Mouse (Mus musculus): ENCODE measurements around the gene B3galnt2. TPM values are rescaled to one million over a fixed set of nuclear protein-coding genes. Genes with fewer than 3 reads are reported as not detected.
"Not testable (repeated sequence)": the region's sequence is repeated elsewhere in the genome, so short reads cannot be mapped to it uniquely, and the experiment has no call there.

The B3galnt2 gene
- polyA plus RNA-seq (2017; shearing (Covaris generic)): 10 to 100 TPM; 14.0 to 15.9 TPM

GRCm38 (mm10) chr13:13953874-13954832 is at the start of gene B3galnt2:
B3galnt2 (plus strand) TSS chr13:13954469.
- peak; percentile 92 for ATAC-seq

DNA sequence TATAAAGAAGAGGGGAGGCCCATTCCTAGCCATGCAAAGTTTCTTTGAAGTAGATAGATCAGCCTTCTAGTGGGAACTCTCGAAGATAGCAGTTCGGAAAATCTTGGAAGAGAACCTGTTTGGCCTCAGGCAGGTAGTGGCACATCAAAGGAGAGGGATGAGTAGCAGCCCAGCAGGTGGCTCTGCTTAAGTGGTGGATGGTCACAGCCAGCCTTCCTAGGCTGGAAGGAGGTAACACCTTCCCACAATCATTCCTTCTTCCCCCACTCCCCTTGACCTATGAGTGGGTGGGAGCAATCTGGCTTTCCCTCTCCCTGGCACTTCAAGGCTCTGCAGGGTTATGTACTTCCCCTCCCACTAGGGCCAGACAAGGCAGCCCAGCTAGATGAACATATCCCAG is 42.9 kb upstream of the B3galnt2 start:
- ATAC-seq: no peak

DNA sequence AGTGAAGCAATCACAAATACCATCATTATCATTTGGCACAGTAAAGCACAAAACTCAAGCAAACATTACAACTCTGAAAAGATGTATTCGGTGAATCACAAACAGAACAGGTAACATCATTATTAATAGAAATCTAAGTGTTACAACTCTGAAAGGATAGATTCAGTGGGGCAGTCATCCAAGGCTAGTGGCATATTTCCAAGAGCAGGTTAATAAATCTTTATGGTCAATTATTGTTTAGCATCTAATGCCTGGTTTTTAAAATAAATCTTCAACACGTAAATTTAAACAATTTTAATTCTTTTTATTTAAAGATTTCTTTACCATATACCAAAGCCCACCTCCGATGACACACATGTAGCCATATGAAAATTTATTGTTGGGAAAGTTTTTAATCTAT is 34.9 kb upstream of the B3galnt2 start:
- no peak for ATAC-seq

DNA sequence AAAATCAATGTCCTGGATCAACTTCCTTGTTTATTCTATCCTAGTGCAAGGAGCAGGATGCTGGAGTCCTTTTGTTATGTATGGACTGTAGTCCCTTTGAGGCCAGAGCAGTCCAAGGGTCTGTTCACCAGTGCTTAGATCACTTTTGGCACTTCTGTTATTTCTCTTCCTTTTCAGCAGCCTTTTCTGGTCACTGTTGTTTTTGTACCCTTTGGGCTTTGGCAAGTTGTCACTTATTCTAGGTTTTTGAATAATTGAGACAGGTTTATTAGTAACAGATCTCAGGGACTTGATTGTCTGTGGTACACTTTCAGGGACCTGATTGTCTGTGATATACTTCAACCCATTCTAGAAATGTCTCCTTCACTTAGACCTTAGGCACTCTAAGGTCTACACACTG is 31.7 kb upstream of the B3galnt2 start:
- no peak for ATAC-seq

- ATAC-seq: no peak
Observed at GRCm38 (mm10) chr13:13929982-13930381, 24.3 kb upstream of the B3galnt2 start.

- peak; percentile 4 for ATAC-seq
Observed at GRCm38 (mm10) chr13:13954931-13955330, 662 bp downstream of the B3galnt2 start.

GRCm38 (mm10) chr13:13956686-13957085 is 2.4 kb downstream of the B3galnt2 start:
- ATAC-seq: no peak

GRCm38 (mm10) chr13:13960211-13960610 is 5.9 kb downstream of the B3galnt2 start:
- no peak for ATAC-seq

DNA sequence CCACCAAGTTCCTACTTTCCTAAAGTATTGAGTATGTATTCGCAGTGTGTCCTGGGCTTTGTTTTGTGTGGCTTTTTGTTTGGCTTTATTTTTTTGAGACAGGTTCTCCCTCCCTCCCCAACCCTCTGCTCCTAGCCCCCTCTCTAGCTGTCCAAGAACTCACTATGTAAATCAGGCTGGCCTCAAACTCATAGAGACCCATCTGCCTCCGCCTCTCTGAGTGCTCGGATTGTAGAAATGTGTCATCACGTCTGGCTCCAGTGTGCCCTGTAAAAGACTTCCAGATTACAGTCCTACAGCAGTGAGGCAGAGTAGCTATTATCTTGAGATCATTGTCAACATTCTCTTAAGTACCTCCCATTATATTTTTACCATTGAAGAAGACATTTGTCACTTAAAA is 6.8 kb downstream of the B3galnt2 start:
- no peak for ATAC-seq

DNA sequence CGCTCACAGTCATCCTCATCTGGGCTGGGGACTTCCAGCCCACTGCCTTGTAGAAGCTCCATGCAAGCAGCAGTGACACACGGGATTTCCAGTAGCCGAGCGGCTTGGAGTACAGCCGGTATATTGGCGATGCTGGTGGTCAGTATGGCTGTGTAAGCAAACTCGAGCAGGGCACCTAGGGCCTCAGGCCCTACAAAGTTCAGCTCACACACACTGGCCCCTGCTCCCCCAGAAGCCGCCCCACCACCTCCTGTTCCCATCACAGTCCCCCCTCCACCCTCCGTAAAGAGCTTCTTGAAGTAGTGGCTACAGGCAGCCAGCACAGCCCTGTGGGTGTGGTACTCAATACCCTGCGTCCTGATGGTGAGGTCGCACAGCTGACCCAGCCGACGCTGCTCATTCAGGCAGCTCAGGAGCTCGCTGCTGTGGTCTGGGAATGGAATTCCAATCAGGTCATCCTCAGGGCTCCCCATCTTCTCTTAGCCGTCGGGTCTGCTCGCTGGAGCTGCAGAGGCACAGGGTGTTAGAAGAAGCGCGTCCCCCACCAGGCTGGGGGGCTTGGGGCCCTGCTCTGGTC is 11.2 kb downstream of the B3galnt2 start:
- no peak for ATAC-seq

- no peak for ATAC-seq
Observed at GRCm38 (mm10) chr13:13966172-13966571, 11.9 kb downstream of the B3galnt2 start.

GRCm38 (mm10) chr13:13968629-13969111 is 14.4 kb downstream of the B3galnt2 start:
- ATAC-seq: no peak

GRCm38 (mm10) chr13:13969796-13970195 is 15.5 kb downstream of the B3galnt2 start:
- ATAC-seq: no peak

- ATAC-seq: not testable (repeated sequence)
Observed at GRCm38 (mm10) chr13:13981842-13982241, 27.6 kb downstream of the B3galnt2 start.

- no peak for ATAC-seq
Observed at GRCm38 (mm10) chr13:13983523-13983922, 29.3 kb downstream of the B3galnt2 start.

DNA sequence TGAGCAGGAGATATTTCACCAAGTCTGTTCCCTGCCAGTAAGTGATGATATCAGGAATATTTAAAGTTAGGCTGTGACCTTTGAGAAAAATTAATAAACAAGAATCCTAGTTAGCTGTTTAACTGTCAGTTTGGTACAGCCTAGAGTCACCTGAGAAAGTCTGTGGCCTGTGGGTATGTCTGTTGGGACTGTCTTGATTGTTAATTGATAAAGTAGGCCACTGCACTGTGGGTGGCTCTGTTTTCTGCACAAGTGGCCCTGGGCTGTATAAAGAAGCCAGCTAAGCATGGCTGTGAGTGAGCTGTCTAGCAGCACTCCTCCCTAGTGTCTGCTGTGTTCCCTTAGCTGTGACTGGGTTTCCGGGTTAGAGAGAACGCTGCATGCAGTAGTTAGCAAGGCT is 34.9 kb downstream of the B3galnt2 start:
- no peak for ATAC-seq

DNA sequence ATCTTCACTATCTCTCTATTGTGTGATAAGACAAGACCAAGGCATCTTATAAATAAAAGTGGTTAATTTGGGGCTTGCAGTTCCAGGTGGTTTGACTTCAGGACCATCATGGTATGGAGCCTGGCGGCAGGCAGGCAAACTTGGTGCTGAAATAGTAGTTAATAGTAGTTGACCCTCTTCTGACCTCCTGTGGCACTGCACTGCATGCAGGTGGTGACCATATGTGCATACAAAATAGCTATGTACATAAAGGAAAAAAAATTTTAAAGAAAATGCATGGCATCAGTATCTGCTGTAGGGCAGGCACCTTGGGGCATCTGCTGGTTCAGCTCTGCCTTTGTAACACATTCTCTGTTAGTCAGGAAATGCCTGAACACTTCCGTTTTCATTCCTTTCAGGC is 36.1 kb downstream of the B3galnt2 start:
- ATAC-seq: no peak

DNA sequence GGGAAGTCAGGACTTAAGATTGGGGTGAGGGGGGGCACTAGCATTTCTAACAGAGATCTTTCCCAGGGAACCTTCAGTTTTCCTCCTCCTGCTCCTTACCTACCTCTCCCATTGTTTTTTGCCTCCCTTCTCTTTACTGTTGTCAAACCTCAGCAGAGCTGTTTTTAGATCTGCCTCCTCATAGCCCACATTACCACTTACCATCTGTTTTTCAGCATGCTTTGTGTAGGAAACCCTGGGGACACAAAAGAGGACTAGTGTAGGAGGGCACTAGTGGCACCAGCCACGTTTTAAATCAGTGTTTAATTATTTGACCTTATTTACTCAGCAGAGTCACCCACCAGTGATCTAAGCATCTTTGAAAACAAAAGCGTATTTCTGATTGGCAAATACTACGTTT is 38.8 kb downstream of the B3galnt2 start:
- no peak for ATAC-seq

DNA sequence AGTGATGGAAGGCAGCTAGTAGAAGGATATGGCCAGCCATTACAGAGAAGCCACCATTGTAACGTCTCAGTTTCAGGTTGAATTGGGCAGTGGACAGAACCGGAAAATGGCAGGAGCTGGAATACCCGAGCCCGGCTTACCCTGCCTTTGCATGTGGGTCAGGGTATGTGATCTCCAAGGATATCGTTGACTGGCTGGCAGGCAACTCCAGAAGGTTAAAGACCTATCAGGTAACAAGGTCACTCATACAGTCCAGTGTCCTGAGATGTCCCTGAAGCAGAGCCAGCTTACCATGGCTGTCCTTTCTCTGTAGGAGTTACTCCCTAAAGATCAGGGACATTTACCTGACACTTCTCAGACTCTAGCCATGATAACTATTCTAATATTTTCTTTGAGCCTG is 40.8 kb downstream of the B3galnt2 start:
- no peak for ATAC-seq

GRCm38 (mm10) chr13:13997476-13997875 is 43.2 kb downstream of the B3galnt2 start:
- ATAC-seq: no peak

GRCm38 (mm10) chr13:14002706-14003105 is 48.4 kb downstream of the B3galnt2 start:
- no peak for ATAC-seq

- ATAC-seq: no peak
Observed at GRCm38 (mm10) chr13:14004086-14004485, 49.8 kb downstream of the B3galnt2 start.

- no peak for ATAC-seq
Observed at GRCm38 (mm10) chr13:14004999-14005398, 50.7 kb downstream of the B3galnt2 start.

GRCm38 (mm10) chr13:14006056-14006455 is 51.8 kb downstream of the B3galnt2 start:
- no peak for ATAC-seq

Measured in CD4-positive, CD25-positive, alpha-beta regulatory T cell, adult 4 months (primary cell).